Mouse (Mus musculus): ENCODE data around the gene Jmjd7.

Jmjd7 gene

GRCm38 (mm10) chr2:120060190-120060589 is 32.9 kb downstream of the Jmjd7 start:
- DNase-seq (ENCODE audit: low read depth): no peak

DNA sequence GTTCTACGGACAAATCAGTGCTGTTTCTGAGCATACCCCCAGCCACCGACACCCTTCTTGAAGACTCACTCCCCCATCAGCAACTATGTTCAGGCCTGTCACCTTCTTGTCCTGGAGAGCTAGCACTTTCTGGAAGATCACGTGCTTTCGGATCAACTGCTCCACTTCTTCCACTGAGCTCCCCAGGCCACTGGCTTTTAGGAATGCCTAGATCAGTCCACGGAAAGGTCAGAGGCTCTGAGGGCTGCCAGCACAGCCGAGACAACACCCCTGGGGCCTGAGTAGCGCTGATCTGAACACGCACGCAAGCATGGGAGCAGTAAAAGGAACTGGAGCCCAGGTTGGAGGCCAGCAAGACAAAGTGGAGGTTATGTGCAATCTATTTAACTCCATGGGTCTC is 33.4 kb downstream of the Jmjd7 start:
- DNase-seq (ENCODE audit: low read depth): no peak

DNA sequence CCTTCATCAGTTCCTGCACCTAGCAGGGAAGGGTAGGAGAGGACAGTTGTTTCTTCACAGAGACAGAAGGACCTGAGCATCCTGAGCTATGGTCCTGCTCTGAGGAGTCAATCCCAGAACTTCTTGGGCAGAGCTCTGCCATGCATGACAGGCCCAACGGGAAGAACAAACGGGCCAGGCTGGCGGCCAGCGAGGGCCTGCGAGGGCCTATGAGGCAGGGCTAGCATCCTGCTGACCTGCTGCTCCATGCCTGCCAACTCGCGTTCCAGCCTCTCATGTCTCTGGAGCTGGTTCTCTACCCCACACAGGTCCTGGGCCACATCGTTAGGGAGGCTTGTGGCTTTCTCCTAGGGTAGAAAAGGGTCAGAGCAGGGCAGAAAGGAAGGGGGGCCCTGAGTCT is 35.0 kb downstream of the Jmjd7 start:
- DNase-seq (ENCODE audit: low read depth): no peak

- DNase-seq (ENCODE audit: low read depth): no peak
These were observed 37.4 kb downstream of the Jmjd7 start for GRCm38 (mm10) chr2:120064639-120065038.

DNA sequence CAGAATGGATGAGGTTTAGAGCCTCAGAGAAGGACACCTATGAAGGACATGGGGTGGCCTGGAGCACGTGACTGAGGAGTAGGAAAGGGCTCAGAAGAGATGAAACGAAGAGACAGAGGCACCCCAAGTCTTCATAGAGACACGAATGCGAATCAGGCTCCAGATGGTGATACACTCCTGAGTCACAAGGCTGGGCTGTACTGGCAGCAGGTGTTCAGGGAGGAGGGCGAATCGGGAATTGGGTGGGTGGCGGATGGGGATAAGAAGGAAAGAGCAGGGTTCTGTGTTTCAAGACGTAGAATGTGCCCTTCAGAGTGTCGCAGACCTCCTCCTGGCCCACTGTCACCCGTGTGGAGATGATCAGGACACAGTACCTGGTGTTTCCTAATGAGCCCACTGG is 38.0 kb downstream of the Jmjd7 start:
- DNase-seq (ENCODE audit: low read depth): no peak

DNA sequence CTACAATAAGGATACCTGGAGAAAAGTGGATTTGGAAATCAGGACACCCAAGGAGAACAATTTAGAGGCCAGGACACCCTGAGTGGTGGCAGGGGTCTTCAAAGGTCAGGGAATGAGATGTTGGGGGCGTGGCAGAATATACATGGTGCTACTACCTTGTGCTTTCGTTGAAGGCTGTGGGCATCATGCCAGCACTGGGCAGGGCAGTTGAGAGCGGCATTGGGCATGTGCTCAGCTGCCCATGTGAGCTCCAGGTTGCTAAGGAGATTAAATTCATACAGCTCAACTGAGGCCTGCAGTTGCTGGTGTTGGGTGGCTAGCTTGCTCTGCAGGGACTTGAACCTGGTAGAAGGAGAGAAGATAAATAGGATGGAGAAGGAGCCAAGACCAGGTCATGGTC is 38.9 kb downstream of the Jmjd7 start:
- DNase-seq (ENCODE audit: low read depth): peak; percentile 36

GRCm38 (mm10) chr2:120068555-120069465 is 41.5 kb downstream of the Jmjd7 start:
- DNase-seq (ENCODE audit: low read depth): peak; percentile 55

DNA sequence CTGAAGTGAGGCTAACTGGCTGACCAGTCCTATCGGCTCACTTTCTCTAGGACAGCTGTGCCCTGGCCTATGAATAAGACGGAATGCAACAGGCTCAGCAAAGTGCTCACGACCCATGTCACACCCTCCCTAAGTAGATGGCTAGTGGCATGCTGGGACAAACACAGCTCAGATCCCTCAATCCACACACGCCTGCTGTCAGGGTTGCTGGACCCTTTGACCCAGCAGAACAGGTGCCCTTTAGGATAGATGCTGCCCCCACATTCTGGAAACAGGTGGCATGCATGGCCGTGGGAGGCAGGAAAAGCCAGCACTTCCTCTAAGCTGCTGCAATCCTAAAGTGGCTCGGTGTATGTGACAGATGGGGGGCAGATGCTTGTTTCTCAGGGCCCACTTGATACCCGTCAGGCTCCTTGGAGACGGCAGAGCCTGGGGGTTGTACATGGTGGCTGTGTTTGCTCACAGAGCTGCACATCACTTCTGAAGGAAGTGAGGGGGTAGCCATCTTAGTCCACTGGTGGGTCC is 42.2 kb downstream of the Jmjd7 start:
- no peak for DNase-seq (ENCODE audit: low read depth)

DNA sequence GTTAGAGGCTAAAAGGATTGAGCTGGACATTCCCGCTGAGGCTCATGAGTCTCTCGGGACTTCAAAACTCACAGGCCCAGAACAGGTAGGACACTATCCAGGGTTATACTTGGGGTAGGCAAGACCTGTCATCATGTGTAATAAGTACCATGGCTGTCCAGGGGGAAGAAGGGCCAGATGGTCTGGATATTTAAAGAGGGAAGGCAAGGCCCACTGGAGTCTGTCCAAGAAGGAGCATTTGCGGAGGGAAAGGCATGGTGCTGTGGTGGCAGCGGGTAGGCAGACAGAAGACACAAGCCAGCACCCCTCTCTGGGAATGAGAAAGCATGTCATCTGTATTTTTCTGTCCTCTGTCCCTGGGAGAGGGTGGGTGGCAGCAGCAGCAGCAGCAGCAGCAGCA is 46.8 kb downstream of the Jmjd7 start:
- DNase-seq (ENCODE audit: low read depth): no peak

GRCm38 (mm10) chr2:120076076-120076705 is 48.9 kb downstream of the Jmjd7 start:
- DNase-seq (ENCODE audit: low read depth): no peak
